Comparison of ENCODE assay signal across 8 mouse cellular contexts in the genomic region with DNA sequence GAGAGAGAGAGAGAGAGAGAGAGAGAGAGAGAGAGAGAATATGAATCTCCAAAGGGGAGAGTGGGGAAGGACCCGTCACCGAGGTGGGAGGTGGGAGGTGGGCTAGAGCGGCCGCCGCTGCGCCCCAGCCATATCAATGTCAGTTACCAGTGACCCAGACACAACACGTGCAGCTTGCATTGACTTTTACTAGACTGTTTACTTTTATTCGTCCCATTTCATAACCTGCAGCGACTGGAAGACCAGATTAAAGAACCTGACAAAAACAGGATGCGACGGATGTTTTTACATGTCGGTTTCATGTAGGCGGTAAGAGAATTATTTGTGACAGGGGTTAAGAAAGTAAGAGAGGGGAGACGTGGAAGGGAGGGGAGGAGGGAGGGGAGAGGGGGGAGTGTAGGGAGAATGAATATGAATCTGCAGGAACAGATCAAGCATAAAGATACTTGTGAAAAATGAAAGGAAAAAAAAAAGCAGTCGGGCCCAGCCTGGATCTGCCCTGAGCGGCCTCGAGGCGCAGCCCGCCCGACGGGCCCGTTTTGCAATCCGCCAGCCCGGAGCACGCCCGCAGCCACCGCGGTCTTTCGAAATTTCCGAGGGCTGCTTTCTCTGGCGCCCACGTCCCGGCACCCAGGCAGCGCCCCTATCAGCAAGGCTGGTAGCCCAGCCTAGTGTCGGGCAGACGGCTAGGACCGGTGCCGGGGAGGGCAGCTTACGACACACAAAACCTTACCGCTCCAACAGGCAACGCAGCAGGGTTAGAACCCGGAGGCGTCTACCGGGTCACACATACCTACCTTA. TPM values are rescaled to one million over a fixed set of nuclear protein-coding genes. Genes with fewer than 3 reads are reported as not detected.
DNase-seq lines count a peak whose midpoint lies in the region; ATAC-seq and TF ChIP-seq lines count a peak whose summit lies in the region.

No protein-coding gene starts in this region.

- peak; percentile 34 for DNase-seq in ovary, adult 18-20 months (ENCODE audit: low spot score)
- no peak for DNase-seq in ovary, postnatal 10 days (ENCODE audit: low spot score)
- DNase-seq in embryo, embryonic 11 days = peak; percentile 50
- DNase-seq in heart, postnatal 0 days (ENCODE audit: low spot score) = no peak
- peak; percentile 60 for DNase-seq in limb, embryonic 10.5 days (ENCODE audit: low spot score)
- peak; percentile 37 for DNase-seq in mesoderm, embryonic 11.5 days (ENCODE audit: low read depth, low spot score)
- peak; percentile 53 for DNase-seq in testis, postnatal 10 days (ENCODE audit: low spot score)
- no peak for DNase-seq in right cerebral cortex, postnatal 14 days

- H3K27me3 ChIP-seq in heart, postnatal 0 days (ENCODE audit: control insufficient read depth, insufficient read depth, low read length) = peaks cover 60% of the 10 kb centered on the region
- H3K27me3 ChIP-seq in limb, embryonic 10.5 days (ENCODE audit: low read depth, poor library complexity, severe bottlenecking) = peaks cover 79% of the 10 kb centered on the region

- H3K4me3 ChIP-seq in heart, postnatal 0 days (ENCODE audit: low read depth, low read length) = peak overlapping the region; percentile 67
- H3K4me3 ChIP-seq in limb, embryonic 10.5 days = peak overlapping the region; percentile 62

- H3K9ac ChIP-seq in heart, postnatal 0 days (replicated peaks; ENCODE audit: low read depth, low read length) = no peak overlapping the region

- under 1% methylated on average over 44 of the region's 44 CpGs for WGBS in heart, postnatal 0 days
- under 1% methylated on average over 44 of the region's 44 CpGs for WGBS in limb, embryonic 10.5 days

- peak overlapping the region; percentile 98 for H3K4me2 ChIP-seq in heart, postnatal 0 days (ENCODE audit: low read depth, low read length)

- no peak for TF ChIP-seq EP300 in heart, postnatal 0 days (IDR thresholded peaks at IDR 0.05; ENCODE audit: low read depth)

- no peak overlapping the region for H3K27ac ChIP-seq in heart, postnatal 0 days (ENCODE audit: low read depth)
- H3K27ac ChIP-seq in limb, embryonic 10.5 days = no peak overlapping the region

- H3K36me3 ChIP-seq in heart, postnatal 0 days (replicated peaks; ENCODE audit: control insufficient read depth, insufficient read depth, low read length) = no peaks in the 10 kb centered on the region
- H3K36me3 ChIP-seq in limb, embryonic 10.5 days = no peaks in the 10 kb centered on the region

- H3K9me3 ChIP-seq in heart, postnatal 0 days (replicated peaks; ENCODE audit: control insufficient read depth, low read length) = no peaks in the 10 kb centered on the region
- no peaks in the 10 kb centered on the region for H3K9me3 ChIP-seq in limb, embryonic 10.5 days (replicated peaks)

- TF ChIP-seq CTCF in heart, postnatal 0 days (IDR thresholded peaks at IDR 0.05; ENCODE audit: low read depth) = no peak

- H3K4me1 ChIP-seq in heart, postnatal 0 days (ENCODE audit: control insufficient read depth, insufficient read depth) = peaks cover 8% of the 10 kb centered on the region; the same call in 1 of the 2 replicates
- peaks cover 41% of the 10 kb centered on the region for H3K4me1 ChIP-seq in limb, embryonic 10.5 days

- ATAC-seq in heart, postnatal 0 days (ENCODE audit: insufficient read depth, low read depth) = no peak

RNA-seq across cellular contexts. Expression of a gene that starts 1.8 kb away (rescaled TPM):
- total RNA-seq in heart, postnatal 0 days (2014; rRNA removed; ENCODE audit: low replicate concordance) = 1.2 and 3.3 TPM in 2 replicates
- polyA plus RNA-seq in heart, postnatal 0 days (2015; fragmentation: Nextera tagmentation; extraction: Ambion mirVana) = 0.66 and 1.0 TPM in 2 replicates
- 0.84 and 4.9 TPM in 2 replicates for polyA plus RNA-seq in limb, embryonic 10.5 days (2016; fragmentation: Nextera tagmentation; extraction: Ambion mirVana)

Comparison
In these comparisons a context has a peak if more than half of its experiments do, and no peak if none do; other contexts are left out.
1. DNase-seq: peak in ovary, adult 18-20 months (single experiment), embryo, embryonic 11 days (single experiment), limb, embryonic 10.5 days (single experiment), mesoderm, embryonic 11.5 days (single experiment) and testis, postnatal 10 days (single experiment); none in ovary, postnatal 10 days (single experiment), heart, postnatal 0 days (single experiment) and right cerebral cortex, postnatal 14 days (single experiment).